In genomic region chr10:81575695-81576094, GRCm38 (mm10) we compare ENCODE assay signal across 8 mouse cellular contexts. TPM values are rescaled to one million over a fixed set of nuclear protein-coding genes. Genes with fewer than 3 reads are reported as not detected.
DNase-seq lines count a peak whose midpoint lies in the region; ATAC-seq and TF ChIP-seq lines count a peak whose summit lies in the region.

No protein-coding gene starts in this region.

- peaks cover 65% of the 10 kb centered on the region for H3K27me3 ChIP-seq in erythroblast, embryonic 14.5 days (ENCODE audit: control insufficient read depth)
- H3K27me3 ChIP-seq in G1E (ENCODE audit: insufficient read depth, low read length): peaks cover 87% of the 10 kb centered on the region
- H3K27me3 ChIP-seq in forebrain, postnatal 0 days (ENCODE audit: insufficient read depth, low read length): peaks cover 15% of the 10 kb centered on the region
- peaks cover 86% of the 10 kb centered on the region for H3K27me3 ChIP-seq in limb, embryonic 10.5 days (ENCODE audit: low read depth, poor library complexity, severe bottlenecking)

- H3K9me3 ChIP-seq in erythroblast, embryonic 14.5 days (ENCODE audit: control insufficient read depth, low read length): no peaks in the 10 kb centered on the region
- no peaks in the 10 kb centered on the region for H3K9me3 ChIP-seq in G1E (replicated peaks)
- H3K9me3 ChIP-seq in forebrain, postnatal 0 days (ENCODE audit: low read length): no peaks in the 10 kb centered on the region
- no peaks in the 10 kb centered on the region for H3K9me3 ChIP-seq in limb, embryonic 10.5 days (replicated peaks)

- peak overlapping the region; percentile 62 for H3K9ac ChIP-seq in forebrain, postnatal 0 days

- ATAC-seq in erythroblast, adult 5-6 weeks (replicated peaks; ENCODE audit: low FRiP score, poor library complexity, severe bottlenecking): no peak
- no peak for ATAC-seq in G1E (ENCODE audit: extremely low read depth, insufficient number of reproducible peaks, low FRiP score, poor library complexity, severe bottlenecking)
- no peak for ATAC-seq in forebrain, postnatal 0 days

- no peak overlapping the region for H3K27ac ChIP-seq in forebrain, postnatal 0 days (ENCODE audit: low read depth, low read length)
- peak overlapping the region; percentile 88 for H3K27ac ChIP-seq in limb, embryonic 10.5 days

- peaks cover 60% of the 10 kb centered on the region for H3K4me1 ChIP-seq in erythroblast, embryonic 14.5 days (ENCODE audit: control insufficient read depth)
- H3K4me1 ChIP-seq in G1E (ENCODE audit: insufficient read depth, low read depth, low read length): peaks cover 54% of the 10 kb centered on the region
- H3K4me1 ChIP-seq in forebrain, postnatal 0 days (ENCODE audit: insufficient read depth): peaks cover 15% of the 10 kb centered on the region
- H3K4me1 ChIP-seq in limb, embryonic 10.5 days: peaks cover 64% of the 10 kb centered on the region

- 5% methylated on average over 6 of the region's 6 CpGs for WGBS in forebrain, postnatal 0 days
- 0% methylated on average over 6 of the region's 6 CpGs for WGBS in limb, embryonic 10.5 days

- no peak for TF ChIP-seq CTCF in G1E (IDR thresholded peaks at IDR 0.05; ENCODE audit: low read depth, low read length)
- TF ChIP-seq CTCF in forebrain, postnatal 0 days (IDR thresholded peaks at IDR 0.05; ENCODE audit: low read depth): no peak

- H3K4me2 ChIP-seq in forebrain, postnatal 0 days (ENCODE audit: low read depth): peak overlapping the region; percentile 74

- H3K36me3 ChIP-seq in erythroblast, embryonic 14.5 days (ENCODE audit: control insufficient read depth): no peaks in the 10 kb centered on the region; the same call in 1 of the 2 replicates
- no peaks in the 10 kb centered on the region for H3K36me3 ChIP-seq in G1E (replicated peaks)
- H3K36me3 ChIP-seq in forebrain, postnatal 0 days (ENCODE audit: insufficient read depth): no peaks in the 10 kb centered on the region
- H3K36me3 ChIP-seq in limb, embryonic 10.5 days: peaks cover 16% of the 10 kb centered on the region; the same call in 1 of the 2 replicates

- H3K4me3 ChIP-seq in erythroblast, embryonic 14.5 days (replicated peaks): peak overlapping the region; percentile 50
- peak overlapping the region; percentile 67; the same call in 1 of the 2 replicates for H3K4me3 ChIP-seq in G1E (ENCODE audit: low read depth, low read length)
- H3K4me3 ChIP-seq in forebrain, postnatal 0 days (ENCODE audit: low read depth, low read length): peak overlapping the region; percentile 60
- peak overlapping the region; percentile 61 for H3K4me3 ChIP-seq in limb, embryonic 10.5 days

- DNase-seq in G1E (ENCODE audit: low spot score): no peak
- no peak for DNase-seq in forebrain, postnatal 0 days
- no peak for DNase-seq in limb, embryonic 10.5 days (ENCODE audit: low spot score)
- DNase-seq in naive thymus-derived CD4-positive, alpha-beta T cell, adult 2 months (ENCODE audit: low read depth): peak; percentile 35
- DNase-seq in urinary bladder, postnatal 4 days (ENCODE audit: low spot score in 2 of 2): no peak
- no peak for DNase-seq in gastrocnemius, postnatal 25 days

RNA-seq across cellular contexts. Expression of gene Tle2, which starts 1.3 kb away (rescaled TPM):
- 0.09 and 0.10 TPM in 2 replicates for polyA plus RNA-seq in erythroblast, embryonic 14.5 days (2012)
- total RNA-seq in erythroblast, adult 5-6 weeks (2015; ENCODE audit: low replicate concordance): not detected in 2 replicates
- not detected in 2 replicates for total RNA-seq in erythroblast, adult 5-6 weeks (2017; ENCODE audit: low replicate concordance)
- total RNA-seq in G1E (2014; fragmentation: Nextera tagmentation) (0.45 and 1.8 TPM in 2 replicates), G1E (2017) (1.5 and 2.5 TPM in 2 replicates)
- 3.3 and 3.6 TPM in 2 replicates for polyA plus RNA-seq in G1E (2012)
- total RNA-seq in forebrain, postnatal 0 days (2014; rRNA removed): 20.5 and 25.6 TPM in 2 replicates
- 21.0 and 30.5 TPM in 2 replicates for polyA plus RNA-seq in forebrain, postnatal 0 days (2015; fragmentation: Nextera tagmentation; extraction: Ambion mirVana)
- polyA plus RNA-seq in limb, embryonic 10.5 days (2016; fragmentation: Nextera tagmentation; extraction: Ambion mirVana): 17.1 and 28.2 TPM in 2 replicates
- total RNA-seq in gastrocnemius, postnatal 25 days (2021): 1 to 10 TPM; 5.3 to 6.2 TPM

RNA-seq across cellular contexts. Expression of gene Aes, which starts 16.4 kb away (rescaled TPM):
- polyA plus RNA-seq in erythroblast, embryonic 14.5 days (2012): 152 and 158 TPM in 2 replicates
- 68.5 and 77.8 TPM in 2 replicates for total RNA-seq in erythroblast, adult 5-6 weeks (2015; ENCODE audit: low replicate concordance)
- total RNA-seq in erythroblast, adult 5-6 weeks (2017; ENCODE audit: low replicate concordance): 31.4 and 81.9 TPM in 2 replicates
- total RNA-seq in G1E (2014; fragmentation: Nextera tagmentation): 396 and 400 TPM in 2 replicates
- 182 and 238 TPM in 2 replicates for total RNA-seq in G1E (2017)
- polyA plus RNA-seq in G1E (2012): 1,535 and 1,925 TPM in 2 replicates
- 450 and 455 TPM in 2 replicates for total RNA-seq in forebrain, postnatal 0 days (2014; rRNA removed)
- 752 and 802 TPM in 2 replicates for polyA plus RNA-seq in forebrain, postnatal 0 days (2015; fragmentation: Nextera tagmentation; extraction: Ambion mirVana)
- 337 and 432 TPM in 2 replicates for polyA plus RNA-seq in limb, embryonic 10.5 days (2016; fragmentation: Nextera tagmentation; extraction: Ambion mirVana)
- total RNA-seq in gastrocnemius, postnatal 25 days (2021): 100 to 1,000 TPM; 845 to 891 TPM

RNA-seq across cellular contexts. Expression of gene Tle6, which starts 25.2 kb away (rescaled TPM):
- polyA plus RNA-seq in erythroblast, embryonic 14.5 days (2012): 0.27 and 0.28 TPM in 2 replicates
- total RNA-seq in erythroblast, adult 5-6 weeks (2015; ENCODE audit: low replicate concordance): 1.7 and 2.7 TPM in 2 replicates
- total RNA-seq in erythroblast, adult 5-6 weeks (2017; ENCODE audit: low replicate concordance): not detected in 2 replicates
- 42.7 and 44.3 TPM in 2 replicates for total RNA-seq in G1E (2014; fragmentation: Nextera tagmentation)
- 17.5 and 21.5 TPM in 2 replicates for total RNA-seq in G1E (2017)
- 28.8 and 49.5 TPM in 2 replicates for polyA plus RNA-seq in G1E (2012)
- total RNA-seq in forebrain, postnatal 0 days (2014; rRNA removed): 8.7 and 14.1 TPM in 2 replicates
- polyA plus RNA-seq in forebrain, postnatal 0 days (2015; fragmentation: Nextera tagmentation; extraction: Ambion mirVana): 4.2 and 5.1 TPM in 2 replicates
- polyA plus RNA-seq in limb, embryonic 10.5 days (2016; fragmentation: Nextera tagmentation; extraction: Ambion mirVana): 12.6 and 15.5 TPM in 2 replicates
- total RNA-seq in gastrocnemius, postnatal 25 days (2021): 1 to 10 TPM; 3.9 to 6.8 TPM

RNA-seq across cellular contexts. Expression of gene BC025920, which starts 30.4 kb away (rescaled TPM):
- 0.05 and 0.07 TPM in 2 replicates for polyA plus RNA-seq in erythroblast, embryonic 14.5 days (2012)
- total RNA-seq in erythroblast, adult 5-6 weeks (2015; ENCODE audit: low replicate concordance): 2.9 and 6.0 TPM in 2 replicates
- 2.0 and 8.8 TPM in 2 replicates for total RNA-seq in erythroblast, adult 5-6 weeks (2017; ENCODE audit: low replicate concordance)
- total RNA-seq in G1E (2014; fragmentation: Nextera tagmentation) (6.7 and 6.8 TPM in 2 replicates), G1E (2017) (3.3 and 4.3 TPM in 2 replicates)
- 0.40 and 0.50 TPM in 2 replicates for polyA plus RNA-seq in G1E (2012)
- 3.8 and 4.7 TPM in 2 replicates for total RNA-seq in forebrain, postnatal 0 days (2014; rRNA removed)
- 1.4 TPM in 2 replicates for polyA plus RNA-seq in forebrain, postnatal 0 days (2015; fragmentation: Nextera tagmentation; extraction: Ambion mirVana)
- 1.4 TPM in 2 replicates for polyA plus RNA-seq in limb, embryonic 10.5 days (2016; fragmentation: Nextera tagmentation; extraction: Ambion mirVana)
- 1 to 10 TPM; 1.8 to 2.5 TPM for total RNA-seq in gastrocnemius, postnatal 25 days (2021)

RNA-seq across cellular contexts. Expression of gene Gna11, which starts 30.7 kb away (rescaled TPM):
- polyA plus RNA-seq in erythroblast, embryonic 14.5 days (2012): 1.2 and 1.5 TPM in 2 replicates
- total RNA-seq in erythroblast, adult 5-6 weeks (2015; ENCODE audit: low replicate concordance): 1.9 and 2.1 TPM in 2 replicates
- total RNA-seq in erythroblast, adult 5-6 weeks (2017; ENCODE audit: low replicate concordance): 5.9 and 10.9 TPM in 2 replicates
- 6.4 and 6.5 TPM in 2 replicates for total RNA-seq in G1E (2014; fragmentation: Nextera tagmentation)
- 8.4 and 9.7 TPM in 2 replicates for total RNA-seq in G1E (2017)
- polyA plus RNA-seq in G1E (2012): 13.0 and 14.0 TPM in 2 replicates
- 110 and 114 TPM in 2 replicates for total RNA-seq in forebrain, postnatal 0 days (2014; rRNA removed)
- 126 and 133 TPM in 2 replicates for polyA plus RNA-seq in forebrain, postnatal 0 days (2015; fragmentation: Nextera tagmentation; extraction: Ambion mirVana)
- polyA plus RNA-seq in limb, embryonic 10.5 days (2016; fragmentation: Nextera tagmentation; extraction: Ambion mirVana): 88.5 and 91.5 TPM in 2 replicates
- total RNA-seq in gastrocnemius, postnatal 25 days (2021): 10 to 100 TPM; 24.8 to 25.9 TPM
